Mouse (Mus musculus) erythroblast, adult 5-6 weeks (primary cell): ENCODE results near the gene Dthd1. TPM values are rescaled to one million over a fixed set of nuclear protein-coding genes. Genes with fewer than 3 reads are reported as not detected.

Experiments
- ATAC-seq: replicated peaks from 2 replicates; pipeline ENCODE4 v1.8.0; 2016; ENCODE audit warnings: moderate number of reproducible peaks, mild to moderate bottlenecking, moderate TSS enrichment, inconsistent platforms; ENCODE audit not compliant: poor library complexity, low FRiP score, severe bottlenecking
- total RNA-seq, 2 experiments: library from RNA; stranded (forward) in 1 of 2; stranded (reverse) in 1 of 2; fragments of 150-400 nt in 1 of 2; fragments of 200-764, 138-1000 nt in 1 of 2; gene quantifications; 2 replicates each; pipeline versions ENCODE4 v1.2.3 to v1.2.4; 2015 to 2017; ENCODE audit warnings: low replicate concordance in 2 of 2

The Dthd1 gene
- total RNA-seq (2015; ENCODE audit: low replicate concordance) (not detected in 2 replicates), total RNA-seq (2017; ENCODE audit: low replicate concordance) (not detected in 2 replicates)

- ATAC-seq, result no peak
Observed at GRCm38 (mm10) chr5:62813402-62814071, at the start of gene Dthd1. Gene Dthd1, plus strand, starts transcription at chr5:62813823.

- ATAC-seq, result no peak
Observed at GRCm38 (mm10) chr5:62764161-62764560, 49.5 kb upstream of the Dthd1 start.

GRCm38 (mm10) chr5:62765459-62765783, 48.2 kb upstream of the Dthd1 start:
- ATAC-seq, result no peak

- ATAC-seq, result no peak
Observed at GRCm38 (mm10) chr5:62765784-62766701, 47.6 kb upstream of the Dthd1 start, which contains the start of gene Arap2. Gene Arap2, minus strand, starts transcription at chr5:62766159.

- ATAC-seq, result no peak
Observed at GRCm38 (mm10) chr5:62771775-62772599, 41.6 kb upstream of the Dthd1 start.

GRCm38 (mm10) chr5:62777804-62778203, 35.8 kb upstream of the Dthd1 start:
- ATAC-seq, result no peak

GRCm38 (mm10) chr5:62778682-62779081, 34.9 kb upstream of the Dthd1 start:
- ATAC-seq, result no peak

- ATAC-seq, result no peak
Observed at GRCm38 (mm10) chr5:62786809-62787208, 26.8 kb upstream of the Dthd1 start.

- no peak for ATAC-seq
Observed at GRCm38 (mm10) chr5:62790921-62791564, 22.6 kb upstream of the Dthd1 start.

- ATAC-seq, result no peak
Observed at GRCm38 (mm10) chr5:62792776-62793175, 20.8 kb upstream of the Dthd1 start.

- no peak for ATAC-seq
Observed at GRCm38 (mm10) chr5:62814072-62814414, 420 bp downstream of the Dthd1 start.

GRCm38 (mm10) chr5:62815741-62816140, 2.1 kb downstream of the Dthd1 start:
- no peak for ATAC-seq

GRCm38 (mm10) chr5:62819567-62819966, 5.9 kb downstream of the Dthd1 start:
- no peak for ATAC-seq

GRCm38 (mm10) chr5:62820363-62821271, 7.0 kb downstream of the Dthd1 start:
- no peak for ATAC-seq

- no peak for ATAC-seq
Observed at GRCm38 (mm10) chr5:62842955-62843730, 29.5 kb downstream of the Dthd1 start.

- ATAC-seq, result no peak
Observed at GRCm38 (mm10) chr5:62846571-62847131, 33.0 kb downstream of the Dthd1 start.

- no peak for ATAC-seq
Observed at GRCm38 (mm10) chr5:62851337-62851736, 37.7 kb downstream of the Dthd1 start.

GRCm38 (mm10) chr5:62854361-62854844, 40.8 kb downstream of the Dthd1 start:
- ATAC-seq, result no peak
